Comparison of ENCODE assay signal across 13 mouse cellular contexts in genomic region chr8:46697566-46697965, GRCm38 (mm10).
"Had no signal": no experiment of that assay in that cellular context is flagged by ENCODE, and none has a peak within 500 bp of the region (broad histone marks: within the 10 kb centered on the region; RNA-seq: fewer than 3 reads in every experiment).

No protein-coding gene starts in this region.

- ATAC-seq: liver, embryonic 12.5 days; midbrain, embryonic 16.5 days had no signal

- H3K4me2 ChIP-seq: limb, embryonic 15.5 days; liver, embryonic 12.5 days; lung, embryonic 14.5 days; midbrain, embryonic 12.5 days; neural tube, embryonic 13.5 days had no signal

- H3K9me3 ChIP-seq: limb, embryonic 15.5 days; liver, embryonic 12.5 days; midbrain, embryonic 12.5 days; neural tube, embryonic 13.5 days had no signal

- DNase-seq: kidney, postnatal 25 days; lung, embryonic 14.5 days; lung, postnatal 14 days; retina, postnatal 1 day; right cerebral cortex, postnatal 4 days; spleen, adult 18-20 months; thymus, adult 2 months; thymus, postnatal 25 days had no signal

- H3K36me3 ChIP-seq: limb, embryonic 15.5 days; liver, embryonic 12.5 days; midbrain, embryonic 12.5 days; neural tube, embryonic 13.5 days had no signal

- H3K27me3 ChIP-seq: limb, embryonic 15.5 days; liver, embryonic 12.5 days; midbrain, embryonic 12.5 days; neural tube, embryonic 13.5 days had no signal

- H3K9ac ChIP-seq: limb, embryonic 15.5 days; liver, embryonic 12.5 days; lung, embryonic 14.5 days; midbrain, embryonic 12.5 days; neural tube, embryonic 13.5 days had no signal

- H3K4me3 ChIP-seq: limb, embryonic 15.5 days; liver, embryonic 12.5 days; midbrain, embryonic 12.5 days; neural tube, embryonic 13.5 days had no signal

- H3K27ac ChIP-seq: limb, embryonic 15.5 days; liver, embryonic 12.5 days; midbrain, embryonic 12.5 days; neural tube, embryonic 13.5 days had no signal
